Mouse (Mus musculus): ENCODE results near the gene Upk1a. TPM values are rescaled to one million over a fixed set of nuclear protein-coding genes. Genes with fewer than 3 reads are reported as not detected.

Gene Upk1a
- polyA plus RNA-seq, 1 experiment from 2014 or later = 7.4 TPM

- no peak for ATAC-seq (ENCODE audit: insufficient read depth, low FRiP score, low read depth)
- Histone ChIP-seq H3K4me1 (peaks cover 6% of the 10 kb centered on the region; the same call in 1 of the 2 replicates), H3K4me3 (replicated peaks) (peak within 1 kb of the TSS; percentile 88; the same call in 1 of the 2 replicates), H3K27ac (no peak within 1 kb of the TSS), H3K27me3 (replicated peaks) (no peaks in the 10 kb centered on the region), H3K9ac (no peak within 1 kb of the TSS), H3K4me2 (peak within 1 kb of the TSS; percentile 70; the same call in 1 of the 2 replicates), H3K36me3 (peaks cover 25% of the 10 kb centered on the region), H3K9me3 (no peaks in the 10 kb centered on the region)
- WGBS = 93% methylated on average over 12 of the region's 12 CpGs
Measured at GRCm38 (mm10) chr7:30564970-30565571, 47.6 kb downstream of the Upk1a start, which contains the start of gene Igflr1. Igflr1 (plus strand) TSS chr7:30565427.

DNA sequence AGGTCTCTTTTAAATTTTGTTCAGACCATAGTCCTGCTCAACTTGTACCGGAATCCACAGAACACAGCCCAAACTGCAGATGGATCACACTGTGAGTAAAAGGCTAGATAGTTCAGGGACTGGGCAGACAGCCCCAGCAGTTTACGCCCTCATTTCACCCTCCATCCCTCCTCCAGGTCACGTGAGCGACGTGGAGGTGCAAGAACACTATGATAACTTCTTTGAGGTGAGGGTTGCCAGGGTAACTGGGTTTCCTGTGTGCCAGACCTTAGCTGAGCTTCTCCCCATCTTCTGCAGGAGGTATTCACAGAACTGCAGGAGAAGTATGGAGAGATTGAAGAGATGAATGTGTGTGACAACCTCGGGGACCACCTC, 48.8 kb downstream of the Upk1a start:
- peak overlapping the region; percentile 99 for H3K27ac ChIP-seq
- no peaks in the 10 kb centered on the region for H3K27me3 ChIP-seq (replicated peaks)
- H3K36me3 ChIP-seq = peaks cover 14% of the 10 kb centered on the region
- H3K4me3 ChIP-seq (replicated peaks) = peak overlapping the region; percentile 88
- H3K4me1 ChIP-seq = peaks cover 6% of the 10 kb centered on the region; the same call in 1 of the 2 replicates
- WGBS = 17% methylated on average over 6 of the region's 6 CpGs
- H3K9ac ChIP-seq = peak overlapping the region; percentile 60; the same call in 1 of the 2 replicates
- ATAC-seq (ENCODE audit: insufficient read depth, low FRiP score, low read depth) = no peak
- peak overlapping the region; percentile 70 for H3K4me2 ChIP-seq
- no peaks in the 10 kb centered on the region for H3K9me3 ChIP-seq

DNA sequence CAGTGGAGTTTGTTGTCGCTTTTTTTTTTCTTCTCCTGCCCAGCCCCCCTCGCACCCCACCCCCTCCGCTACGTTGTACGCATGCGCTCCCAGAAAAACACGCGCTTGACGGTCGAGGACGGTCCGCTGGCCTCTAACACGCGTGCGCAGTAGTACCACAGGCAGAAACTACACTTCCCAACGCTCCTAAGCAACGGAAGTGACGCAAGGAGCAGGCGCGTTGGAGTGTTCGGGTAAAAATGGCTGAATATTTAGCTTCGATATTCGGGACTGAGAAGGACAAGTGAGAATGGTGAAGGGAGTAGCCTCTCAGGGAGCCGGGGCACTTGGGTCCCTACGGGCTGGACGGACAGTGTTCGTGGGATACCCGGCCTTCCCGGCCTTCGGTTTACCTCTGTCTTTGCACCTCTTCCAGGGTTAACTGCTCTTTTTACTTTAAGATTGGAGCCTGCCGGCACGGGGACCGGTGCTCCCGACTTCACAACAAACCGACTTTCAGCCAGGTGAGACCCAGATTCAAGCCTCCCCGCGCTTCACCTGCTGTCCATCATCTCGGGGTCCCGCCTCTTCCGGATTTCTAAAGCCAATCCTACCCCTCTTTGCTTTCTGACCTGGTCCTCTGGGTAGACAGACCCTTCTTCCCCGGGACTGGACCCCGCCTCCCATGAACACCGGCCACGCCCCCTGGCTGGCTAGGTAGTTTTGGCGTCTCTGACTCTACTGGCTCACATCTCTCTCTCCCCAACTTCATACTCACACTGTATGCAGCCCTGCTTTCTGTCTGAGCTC, 49.3 kb downstream of the Upk1a start, which contains the start of the genes U2af1l4, Gm49396 and Psenen:
TSS of gene U2af1l4 (plus strand) at position 185 of the 789 bp plus-strand sequence.
TSS of gene Gm49396 (plus strand) at position 228 of the 789 bp plus-strand sequence.
TSS of gene Psenen (minus strand) at position 511 of the 789 bp plus-strand sequence.
- peak; percentile 87 for ATAC-seq (ENCODE audit: insufficient read depth, low FRiP score, low read depth)
- Histone ChIP-seq H3K36me3 (peaks cover 9% of the 10 kb centered on the region), H3K27ac (peak within 1 kb of the TSS; percentile 99), H3K4me3 (replicated peaks) (peak within 1 kb of the TSS; percentile 88), H3K4me1 (peaks cover 12% of the 10 kb centered on the region; the same call in 1 of the 2 replicates), H3K4me2 (peak within 1 kb of the TSS; percentile 70), H3K9ac (peak within 1 kb of the TSS; percentile 60), H3K9me3 (no peaks in the 10 kb centered on the region), H3K27me3 (replicated peaks) (no peaks in the 10 kb centered on the region)
- WGBS = under 1% methylated on average over 45 of the region's 45 CpGs

GRCm38 (mm10) chr7:30562526-30563116, 50.0 kb downstream of the Upk1a start:
- H3K4me1 ChIP-seq = peaks cover 15% of the 10 kb centered on the region; the same call in 1 of the 2 replicates

DNA sequence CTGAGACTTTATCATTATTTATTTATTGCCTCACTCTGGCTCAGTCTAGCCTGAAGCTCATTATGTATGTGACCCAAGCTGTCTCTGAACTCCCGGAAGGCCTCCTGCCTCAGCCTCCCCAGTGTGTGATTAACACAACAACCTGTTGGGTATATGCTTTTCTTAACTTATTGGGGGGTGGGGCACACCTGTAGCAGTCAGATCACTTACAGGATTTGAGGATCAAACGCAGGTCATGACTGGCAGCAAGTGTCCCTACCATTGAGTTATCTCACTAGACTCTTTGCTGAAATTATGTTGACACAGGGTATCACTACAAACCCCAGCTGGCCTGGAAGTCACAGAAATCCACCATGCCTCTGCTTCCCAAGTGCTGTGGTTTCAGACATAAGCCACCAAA, 52.4 kb downstream of the Upk1a start:
- peaks cover 15% of the 10 kb centered on the region; the same call in 1 of the 2 replicates for H3K4me1 ChIP-seq
- no peak overlapping the region for H3K27ac ChIP-seq
- H3K36me3 ChIP-seq = peaks cover 18% of the 10 kb centered on the region
- 61% methylated on average over 2 of the region's 2 CpGs for WGBS
- no peak for ATAC-seq (ENCODE audit: insufficient read depth, low FRiP score, low read depth)
- peak overlapping the region; percentile 82; the same call in 1 of the 2 replicates for H3K4me2 ChIP-seq
- H3K27me3 ChIP-seq (replicated peaks) = no peaks in the 10 kb centered on the region
- no peaks in the 10 kb centered on the region for H3K9me3 ChIP-seq
- no peak overlapping the region for H3K9ac ChIP-seq
- H3K4me3 ChIP-seq (replicated peaks) = no peak overlapping the region

More at GRCm38 (mm10) chr7:30562526-30563116, 50.0 kb downstream of the Upk1a start:
- peak overlapping the region; percentile 88 for H3K4me3 ChIP-seq (replicated peaks)
- H3K36me3 ChIP-seq = peaks cover 9% of the 10 kb centered on the region
- peak overlapping the region; percentile 44 for H3K9ac ChIP-seq
- H3K27me3 ChIP-seq (replicated peaks) = no peaks in the 10 kb centered on the region
- WGBS = under 1% methylated on average over 27 of the region's 27 CpGs
- ATAC-seq (ENCODE audit: insufficient read depth, low FRiP score, low read depth) = no peak
- no peaks in the 10 kb centered on the region for H3K9me3 ChIP-seq
- peak overlapping the region; percentile 99 for H3K27ac ChIP-seq
- H3K4me2 ChIP-seq = peak overlapping the region; percentile 70

GRCm38 (mm10) chr7:30559443-30559954, 53.1 kb downstream of the Upk1a start, which contains the start of gene Lin37:
Lin37 (minus strand) TSS chr7:30559838.
- under 1% methylated on average over 20 of the region's 20 CpGs for WGBS
- H3K9me3 ChIP-seq = no peaks in the 10 kb centered on the region
- ATAC-seq (ENCODE audit: insufficient read depth, low FRiP score, low read depth) = peak; percentile 83

GRCm38 (mm10) chr7:30558656-30559442, 53.8 kb downstream of the Upk1a start:
- Histone ChIP-seq H3K4me2 (peak overlapping the region; percentile 82), H3K36me3 (peaks cover 23% of the 10 kb centered on the region), H3K9ac (peak overlapping the region; percentile 52), H3K4me3 (replicated peaks) (peak overlapping the region; percentile 61), H3K27ac (peak overlapping the region; percentile 70), H3K9me3 (no peaks in the 10 kb centered on the region), H3K4me1 (peaks cover 11% of the 10 kb centered on the region; the same call in 1 of the 2 replicates), H3K27me3 (replicated peaks) (no peaks in the 10 kb centered on the region)
- WGBS = 11% methylated on average over 12 of the region's 12 CpGs
- no peak for ATAC-seq (ENCODE audit: insufficient read depth, low FRiP score, low read depth)

More at GRCm38 (mm10) chr7:30559443-30559954, 53.1 kb downstream of the Upk1a start, which contains the start of gene Lin37:
- Histone ChIP-seq H3K36me3 (peaks cover 23% of the 10 kb centered on the region), H3K9ac (peak within 1 kb of the TSS; percentile 52), H3K4me2 (peak within 1 kb of the TSS; percentile 82), H3K4me3 (replicated peaks) (peak within 1 kb of the TSS; percentile 61), H3K27ac (peak within 1 kb of the TSS; percentile 70), H3K27me3 (replicated peaks) (no peaks in the 10 kb centered on the region), H3K4me1 (peaks cover 15% of the 10 kb centered on the region; the same call in 1 of the 2 replicates)

- H3K4me2 ChIP-seq = peak overlapping the region; percentile 82
- peak overlapping the region; percentile 61 for H3K4me3 ChIP-seq (replicated peaks)
- no peaks in the 10 kb centered on the region for H3K27me3 ChIP-seq (replicated peaks)
- H3K36me3 ChIP-seq = peaks cover 23% of the 10 kb centered on the region
- H3K9me3 ChIP-seq = no peaks in the 10 kb centered on the region
- ATAC-seq (ENCODE audit: insufficient read depth, low FRiP score, low read depth) = no peak
- 82% methylated on average over 13 of the region's 13 CpGs for WGBS
- peak overlapping the region; percentile 44; the same call in 1 of the 2 replicates for H3K27ac ChIP-seq
- H3K9ac ChIP-seq = 0 out of 2 replicates have a peak overlapping the region, but pooled peaks have one; percentile 9
- peaks cover 19% of the 10 kb centered on the region for H3K4me1 ChIP-seq
Measured at GRCm38 (mm10) chr7:30557901-30558514, 54.6 kb downstream of the Upk1a start.

- no peaks in the 10 kb centered on the region for H3K9me3 ChIP-seq
- WGBS = 92% methylated on average over 18 of the region's 18 CpGs
- ATAC-seq (ENCODE audit: insufficient read depth, low FRiP score, low read depth) = no peak
- no peak overlapping the region for H3K9ac ChIP-seq
- peaks cover 19% of the 10 kb centered on the region for H3K4me1 ChIP-seq
- H3K36me3 ChIP-seq = peaks cover 23% of the 10 kb centered on the region
- no peaks in the 10 kb centered on the region for H3K27me3 ChIP-seq (replicated peaks)
- H3K4me2 ChIP-seq = no peak overlapping the region
- no peak overlapping the region for H3K27ac ChIP-seq
- H3K4me3 ChIP-seq (replicated peaks) = no peak overlapping the region
Measured at GRCm38 (mm10) chr7:30556894-30557536, 55.6 kb downstream of the Upk1a start.
